Mouse (Mus musculus): ENCODE data around the gene Usp48. TPM values are rescaled to one million over a fixed set of nuclear protein-coding genes. Genes with fewer than 3 reads are reported as not detected.

The Usp48 gene
- polyA plus RNA-seq, 1 experiment from 2014 or later, result 28.4 TPM

DNA sequence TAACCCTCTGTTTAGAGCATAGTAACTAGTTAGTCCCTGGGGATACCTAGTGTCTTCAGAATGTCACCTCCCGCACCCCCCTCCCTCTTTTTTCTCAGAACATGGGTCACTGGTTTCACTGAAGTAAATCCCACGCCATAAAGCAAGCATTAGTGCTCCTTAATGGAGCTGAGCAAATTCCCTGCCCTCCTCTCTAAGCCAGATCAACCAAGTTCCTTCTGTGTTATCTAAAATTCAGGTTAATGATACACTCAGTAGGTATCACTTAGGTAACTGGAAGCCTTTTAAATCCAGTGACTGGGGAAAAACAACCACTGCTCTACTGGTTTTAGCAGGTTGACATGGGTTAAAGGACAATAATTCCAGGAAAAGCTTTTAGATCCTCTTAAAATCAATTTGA, 48.5 kb downstream of the Usp48 start:
- Histone ChIP-seq H3K4me1 (ENCODE audit: insufficient read depth) (peaks cover 17% of the 10 kb centered on the region), H3K9ac (replicated peaks) (no peak overlapping the region), H3K4me3 (ENCODE audit: low read depth, low read length) (no peak overlapping the region), H3K27ac (ENCODE audit: low read depth) (peak overlapping the region; percentile 94), H3K36me3 (replicated peaks; ENCODE audit: insufficient read depth, low read length) (peaks cover 55% of the 10 kb centered on the region), H3K4me2 (ENCODE audit: low read depth, low read length) (no peak overlapping the region), H3K27me3 (ENCODE audit: insufficient read depth, low read length) (no peaks in the 10 kb centered on the region), H3K9me3 (ENCODE audit: low read length) (no peaks in the 10 kb centered on the region)
- no peak for DNase-seq
- WGBS (ENCODE audit: insufficient replicate concordance), result 61% methylated on average over 2 of the region's 2 CpGs
- TF ChIP-seq EP300 (IDR thresholded peaks at IDR 0.05; ENCODE audit: low read depth) (peak; percentile 49; the same call in 1 of the 2 replicates), CTCF (IDR thresholded peaks at IDR 0.05; ENCODE audit: low read depth) (no peak)
- ATAC-seq, result peak; percentile 88

DNA sequence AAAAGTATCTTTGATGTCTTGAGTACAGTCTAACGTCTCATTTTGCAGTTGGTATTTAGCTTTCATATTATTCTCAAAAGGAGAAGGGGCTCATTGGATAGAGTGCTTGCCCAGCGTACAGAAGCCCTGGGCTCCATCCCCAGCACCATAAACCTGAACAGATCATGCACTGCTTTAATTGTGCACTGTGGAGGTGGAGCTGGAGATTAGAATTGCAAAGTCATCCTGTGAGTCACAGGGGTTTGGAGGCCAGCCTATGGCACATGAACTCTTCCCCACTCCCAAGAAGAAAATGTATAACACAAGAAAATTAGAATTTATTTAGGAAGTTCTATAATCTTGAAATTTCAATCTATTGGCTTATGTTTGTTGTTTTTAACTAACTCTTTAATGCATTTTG, 49.9 kb downstream of the Usp48 start:
- Histone ChIP-seq H3K4me1 (ENCODE audit: insufficient read depth) (peaks cover 17% of the 10 kb centered on the region), H3K9ac (replicated peaks) (no peak overlapping the region), H3K36me3 (replicated peaks; ENCODE audit: insufficient read depth, low read length) (peaks cover 55% of the 10 kb centered on the region), H3K9me3 (ENCODE audit: low read length) (no peaks in the 10 kb centered on the region), H3K4me3 (ENCODE audit: low read depth, low read length) (no peak overlapping the region), H3K4me2 (ENCODE audit: low read depth, low read length) (no peak overlapping the region), H3K27ac (ENCODE audit: low read depth) (peak overlapping the region; percentile 94), H3K27me3 (ENCODE audit: insufficient read depth, low read length) (no peaks in the 10 kb centered on the region)
- TF ChIP-seq CTCF (IDR thresholded peaks at IDR 0.05; ENCODE audit: low read depth) (no peak), EP300 (IDR thresholded peaks at IDR 0.05; ENCODE audit: low read depth) (no peak)
- WGBS (ENCODE audit: insufficient replicate concordance), result 82% methylated on average over 2 of the region's 2 CpGs
- DNase-seq (no peak), ATAC-seq (0 out of 2 replicates have a peak, but pooled peaks have one; percentile 33)

GRCm38 (mm10) chr4:137646262-137646661, 52.7 kb downstream of the Usp48 start:
- no peak for ATAC-seq
- H3K36me3 ChIP-seq (replicated peaks; ENCODE audit: insufficient read depth, low read length), result peaks cover 63% of the 10 kb centered on the region

GRCm38 (mm10) chr4:137647648-137648047, 54.1 kb downstream of the Usp48 start:
- Histone ChIP-seq H3K4me1 (ENCODE audit: insufficient read depth) (peaks cover 17% of the 10 kb centered on the region), H3K4me2 (ENCODE audit: low read depth, low read length) (no peak overlapping the region), H3K9me3 (ENCODE audit: low read length) (no peaks in the 10 kb centered on the region), H3K4me3 (ENCODE audit: low read depth, low read length) (no peak overlapping the region), H3K36me3 (replicated peaks; ENCODE audit: insufficient read depth, low read length) (peaks cover 72% of the 10 kb centered on the region), H3K27me3 (ENCODE audit: insufficient read depth, low read length) (no peaks in the 10 kb centered on the region), H3K9ac (replicated peaks) (no peak overlapping the region), H3K27ac (ENCODE audit: low read depth) (no peak overlapping the region)
- TF ChIP-seq EP300 (IDR thresholded peaks at IDR 0.05; ENCODE audit: low read depth) (no peak), CTCF (IDR thresholded peaks at IDR 0.05; ENCODE audit: low read depth) (no peak)
- WGBS (ENCODE audit: insufficient replicate concordance), result 81% methylated on average over 6 of the region's 6 CpGs
- DNase-seq (no peak), ATAC-seq (no peak)

More at GRCm38 (mm10) chr4:137646262-137646661, 52.7 kb downstream of the Usp48 start:
- Histone ChIP-seq H3K27me3 (ENCODE audit: insufficient read depth, low read length) (no peaks in the 10 kb centered on the region), H3K9me3 (ENCODE audit: low read length) (no peaks in the 10 kb centered on the region), H3K4me1 (ENCODE audit: insufficient read depth) (peaks cover 17% of the 10 kb centered on the region), H3K4me3 (ENCODE audit: low read depth, low read length) (no peak overlapping the region), H3K9ac (replicated peaks) (no peak overlapping the region), H3K4me2 (ENCODE audit: low read depth, low read length) (no peak overlapping the region), H3K27ac (ENCODE audit: low read depth) (no peak overlapping the region)
- TF ChIP-seq EP300 (IDR thresholded peaks at IDR 0.05; ENCODE audit: low read depth) (no peak), CTCF (IDR thresholded peaks at IDR 0.05; ENCODE audit: low read depth) (no peak)
- no peak for DNase-seq

GRCm38 (mm10) chr4:137648230-137648629, 54.7 kb downstream of the Usp48 start:
- ATAC-seq, result no peak
- no peak for TF ChIP-seq EP300 (IDR thresholded peaks at IDR 0.05; ENCODE audit: low read depth)
- no peak for TF ChIP-seq CTCF (IDR thresholded peaks at IDR 0.05; ENCODE audit: low read depth)

GRCm38 (mm10) chr4:137650912-137651311, 57.4 kb downstream of the Usp48 start:
- Histone ChIP-seq H3K36me3 (replicated peaks; ENCODE audit: insufficient read depth, low read length) (peaks cover 73% of the 10 kb centered on the region), H3K4me3 (ENCODE audit: low read depth, low read length) (no peak overlapping the region), H3K4me2 (ENCODE audit: low read depth, low read length) (peak overlapping the region; percentile 40; the same call in 1 of the 2 replicates), H3K9me3 (ENCODE audit: low read length) (no peaks in the 10 kb centered on the region), H3K27ac (ENCODE audit: low read depth) (peak overlapping the region; percentile 96), H3K9ac (replicated peaks) (peak overlapping the region; percentile 57), H3K4me1 (ENCODE audit: insufficient read depth) (peaks cover 10% of the 10 kb centered on the region; the same call in 1 of the 2 replicates), H3K27me3 (ENCODE audit: insufficient read depth, low read length) (no peaks in the 10 kb centered on the region)
- TF ChIP-seq EP300 (IDR thresholded peaks at IDR 0.05; ENCODE audit: low read depth) (no peak), CTCF (IDR thresholded peaks at IDR 0.05; ENCODE audit: low read depth) (no peak)
- DNase-seq, result no peak
- ATAC-seq, result peak; percentile 60
- 61% methylated on average over 5 of the region's 5 CpGs for WGBS (ENCODE audit: insufficient replicate concordance)

More at GRCm38 (mm10) chr4:137648230-137648629, 54.7 kb downstream of the Usp48 start:
- Histone ChIP-seq H3K9ac (replicated peaks) (no peak overlapping the region), H3K4me1 (ENCODE audit: insufficient read depth) (peaks cover 12% of the 10 kb centered on the region; the same call in 1 of the 2 replicates), H3K9me3 (ENCODE audit: low read length) (no peaks in the 10 kb centered on the region), H3K27ac (ENCODE audit: low read depth) (no peak overlapping the region), H3K4me2 (ENCODE audit: low read depth, low read length) (no peak overlapping the region), H3K36me3 (replicated peaks; ENCODE audit: insufficient read depth, low read length) (peaks cover 72% of the 10 kb centered on the region), H3K4me3 (ENCODE audit: low read depth, low read length) (no peak overlapping the region), H3K27me3 (ENCODE audit: insufficient read depth, low read length) (no peaks in the 10 kb centered on the region)
- 90% methylated on average over 9 of the region's 9 CpGs for WGBS (ENCODE audit: insufficient replicate concordance)
- no peak for DNase-seq

All from liver, postnatal 0 days (tissue).